Mouse (Mus musculus): Measurements from ENCODE around the gene Lrrtm4. TPM values are rescaled to one million over a fixed set of nuclear protein-coding genes. Genes with fewer than 3 reads are reported as not detected.

The Lrrtm4 gene
- total RNA-seq, 2 experiments from 2014 or later = not detected

DNA sequence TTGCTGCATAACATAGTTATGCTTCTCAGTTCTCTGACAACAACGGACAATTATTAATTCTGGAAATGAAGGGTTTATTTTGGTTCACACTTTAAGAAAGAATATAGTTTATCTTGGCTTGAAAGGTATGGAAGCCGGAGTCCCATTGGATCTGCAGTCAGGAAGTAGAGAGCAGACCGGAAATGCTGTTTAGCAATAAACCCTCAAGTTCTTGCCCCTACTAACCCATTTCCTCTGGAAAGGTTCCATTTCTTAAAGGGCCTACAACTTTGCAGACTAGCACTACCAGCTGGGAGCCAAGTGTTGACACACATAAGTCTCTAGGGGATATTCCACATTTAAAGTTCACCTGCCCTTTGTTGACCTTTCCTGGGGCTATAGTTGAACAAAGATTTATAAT lies 309.7 kb downstream of the Lrrtm4 start:
- DNase-seq = no peak

DNA sequence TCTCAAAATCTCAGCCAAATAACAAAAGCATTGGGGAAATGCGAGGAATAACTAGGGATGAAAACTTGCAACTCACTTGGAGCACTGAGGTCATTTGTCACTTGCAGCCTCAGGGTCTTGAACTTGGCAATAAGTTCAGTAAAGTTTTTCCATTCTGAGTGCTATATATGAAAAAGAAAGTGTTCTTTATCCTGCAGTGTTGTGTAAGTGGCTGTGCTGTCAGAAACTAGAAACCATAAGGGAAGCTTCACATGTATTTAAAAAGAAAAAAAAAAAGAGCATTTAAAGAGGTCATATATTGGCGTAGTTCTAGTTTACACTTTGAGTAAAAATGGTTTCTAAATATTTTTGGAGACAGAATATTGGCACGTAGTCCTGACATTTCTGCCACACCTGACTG lies 313.1 kb downstream of the Lrrtm4 start:
- no peak for DNase-seq

DNA sequence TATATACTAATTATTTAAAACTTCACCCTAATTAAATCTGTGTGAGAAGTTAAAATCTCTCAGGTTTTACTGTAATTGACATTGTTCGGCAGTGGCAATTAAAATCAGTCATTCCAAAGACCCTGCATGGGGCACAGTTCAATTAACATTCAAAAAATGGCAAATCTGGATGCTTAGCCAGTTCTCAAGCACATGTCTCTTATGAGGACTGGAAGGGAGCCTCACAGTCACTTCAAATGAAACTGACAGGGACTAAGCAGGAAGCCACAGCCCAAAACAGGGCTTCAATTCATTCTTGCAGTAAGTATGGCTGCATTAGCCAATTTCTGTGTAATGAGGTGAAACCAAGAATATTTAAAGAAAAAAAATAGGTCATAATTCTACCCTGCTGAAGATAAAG lies 333.6 kb downstream of the Lrrtm4 start:
- DNase-seq = no peak

GRCm38 (mm10) chr6:80357092-80357491 lies 338.4 kb downstream of the Lrrtm4 start:
- no peak for DNase-seq

- no peak for DNase-seq
These were observed 344.9 kb downstream of the Lrrtm4 start for GRCm38 (mm10) chr6:80363593-80363992.

GRCm38 (mm10) chr6:80366532-80366931 lies 347.9 kb downstream of the Lrrtm4 start:
- DNase-seq = no peak

- no peak for DNase-seq
These were observed 370.9 kb downstream of the Lrrtm4 start for GRCm38 (mm10) chr6:80389571-80389970.

GRCm38 (mm10) chr6:80406757-80407156 lies 388.1 kb downstream of the Lrrtm4 start:
- DNase-seq = no peak

GRCm38 (mm10) chr6:80440135-80440534 lies 421.5 kb downstream of the Lrrtm4 start:
- no peak for DNase-seq

DNA sequence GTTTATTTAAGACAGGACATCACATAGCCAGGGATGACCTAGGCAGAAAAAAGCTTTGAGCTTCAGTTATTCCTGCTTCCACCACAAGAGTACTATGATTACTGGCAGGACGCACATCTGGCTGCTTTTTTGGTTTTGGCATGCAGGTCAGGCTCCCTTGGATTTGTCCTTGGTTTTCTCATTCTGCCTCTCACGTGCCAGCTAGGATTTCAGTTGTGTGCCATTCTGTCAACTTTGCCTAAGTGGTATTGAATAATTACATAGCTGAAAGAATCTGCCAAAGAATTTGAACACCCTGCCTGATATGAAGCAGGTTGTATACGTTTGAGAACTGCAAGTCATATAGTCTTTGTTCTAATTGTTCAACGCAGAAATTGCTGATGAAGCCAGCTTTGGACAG lies 451.9 kb downstream of the Lrrtm4 start:
- no peak for DNase-seq

DNA sequence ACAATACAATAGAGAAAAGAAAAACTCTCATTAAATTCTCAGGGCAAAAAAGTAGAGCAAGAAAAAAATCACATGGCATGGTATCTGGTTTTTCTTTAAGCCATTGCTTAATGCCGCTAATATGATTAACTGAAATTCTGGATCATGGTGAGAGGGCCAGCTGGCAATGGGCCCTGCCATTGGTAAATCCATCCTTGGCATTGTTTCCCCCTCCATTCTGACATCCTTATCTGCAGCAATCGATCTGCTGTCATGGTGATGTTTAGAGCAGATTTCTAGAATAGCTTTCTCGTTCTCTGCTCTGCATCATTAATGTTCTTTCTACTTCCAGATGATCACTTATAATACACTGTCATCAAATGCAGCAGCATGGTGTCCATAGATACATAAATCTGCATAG lies 457.5 kb downstream of the Lrrtm4 start:
- no peak for DNase-seq

DNA sequence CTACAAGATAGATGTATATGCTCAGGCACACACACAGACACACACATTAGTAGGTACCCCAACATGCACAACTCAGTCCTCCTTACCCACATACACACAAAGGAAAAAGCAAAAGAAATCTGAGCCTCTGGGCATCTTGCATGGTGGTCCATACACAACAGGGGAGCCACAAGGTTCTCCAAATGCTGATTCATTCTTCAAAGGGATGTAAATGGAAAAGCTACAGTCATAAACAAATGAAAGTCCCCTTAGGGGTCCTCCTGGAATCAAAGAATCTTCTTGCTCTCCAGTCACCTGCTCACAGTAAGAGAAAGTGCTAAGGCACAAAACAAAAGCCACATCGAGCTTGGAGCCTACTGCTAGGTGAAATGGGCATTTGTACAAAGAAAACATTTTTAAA lies 526.3 kb downstream of the Lrrtm4 start:
- no peak for DNase-seq

DNA sequence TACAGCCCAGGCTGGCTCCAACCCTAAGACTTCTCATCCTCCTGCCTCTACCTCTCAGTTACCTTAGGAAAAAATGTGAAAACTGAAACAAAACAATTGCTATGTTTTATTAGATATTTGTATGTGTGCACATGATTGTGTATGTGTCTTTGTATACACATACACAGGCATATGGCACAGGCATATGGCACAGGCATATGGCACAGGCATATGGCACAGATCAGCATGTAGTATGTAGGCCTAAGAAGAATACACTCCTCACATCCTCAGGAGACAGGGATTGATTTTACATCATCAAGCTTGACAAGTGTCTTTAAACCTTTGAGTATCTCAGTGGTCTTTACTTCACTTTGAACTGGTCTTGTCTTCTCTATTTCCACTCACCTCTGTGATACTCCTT lies 531.2 kb downstream of the Lrrtm4 start:
- DNase-seq = no peak

DNA sequence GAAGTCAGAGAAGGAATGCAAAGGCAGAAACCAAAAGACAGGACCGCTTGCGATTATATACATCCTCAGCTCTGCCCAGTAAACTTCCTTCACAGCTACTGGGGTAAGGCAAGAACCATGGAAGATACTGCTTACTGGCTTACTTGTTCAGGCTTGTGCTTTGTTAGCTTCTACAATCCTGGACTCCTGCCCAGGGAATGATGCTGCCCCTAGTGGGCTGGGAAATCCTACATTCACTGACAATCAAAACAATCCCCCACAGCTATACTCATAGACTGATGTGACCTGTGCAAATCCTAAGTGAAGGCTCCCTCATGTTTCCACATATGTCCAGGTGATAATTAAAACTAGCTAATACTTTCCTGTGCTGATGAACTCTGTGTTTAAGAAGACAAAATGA lies 534.7 kb downstream of the Lrrtm4 start:
- no peak for DNase-seq

GRCm38 (mm10) chr6:80554991-80555390 lies 536.3 kb downstream of the Lrrtm4 start:
- DNase-seq = no peak

- no peak for DNase-seq
These were observed 558.5 kb downstream of the Lrrtm4 start for GRCm38 (mm10) chr6:80577227-80577626.

DNA sequence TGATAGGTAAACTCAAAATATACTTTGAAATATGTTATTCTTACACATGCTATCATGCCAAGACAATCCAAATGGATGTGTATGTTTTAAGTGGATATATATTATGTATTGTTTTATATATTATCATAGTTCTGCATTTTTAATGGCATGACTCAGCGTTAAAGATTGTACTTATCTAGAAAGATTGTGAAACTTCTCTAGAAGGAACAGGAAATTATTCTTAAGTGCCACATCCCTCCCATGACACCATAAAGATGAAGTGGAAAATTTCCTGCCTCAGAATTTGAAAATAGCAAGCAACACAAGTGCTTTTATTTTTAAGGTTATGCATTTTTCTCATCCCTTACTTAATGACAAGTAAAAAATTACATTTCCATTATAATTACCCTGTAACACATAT lies 563.5 kb downstream of the Lrrtm4 start:
- no peak for DNase-seq

GRCm38 (mm10) chr6:80589776-80590175 lies 571.1 kb downstream of the Lrrtm4 start:
- no peak for DNase-seq

- DNase-seq = no peak
These were observed 600.8 kb downstream of the Lrrtm4 start for GRCm38 (mm10) chr6:80619508-80619907.

- no peak for DNase-seq
These were observed 604.1 kb downstream of the Lrrtm4 start for GRCm38 (mm10) chr6:80622676-80623334.

DNA sequence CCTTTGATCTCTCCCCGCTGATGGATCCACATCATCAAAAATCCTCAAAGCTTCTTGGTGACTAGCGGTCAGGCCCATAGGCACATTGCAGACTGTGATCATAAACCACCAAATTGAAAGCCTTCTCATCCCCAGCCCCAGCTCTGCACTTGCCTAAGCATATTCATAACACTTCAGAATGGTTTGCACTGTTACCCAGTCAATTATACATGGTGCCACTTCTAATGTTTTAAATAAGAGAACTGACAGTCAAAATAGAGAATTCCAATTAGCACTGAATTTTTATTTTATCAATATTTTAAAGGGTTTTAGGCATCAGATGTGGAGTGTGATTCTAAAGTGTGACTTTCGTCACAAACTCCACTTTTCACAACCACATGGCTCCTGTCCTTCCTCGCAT lies 606.8 kb downstream of the Lrrtm4 start:
- DNase-seq = no peak

GRCm38 (mm10) chr6:80662729-80663128 lies 644.1 kb downstream of the Lrrtm4 start:
- DNase-seq = no peak

- DNase-seq = no peak
These were observed 645.4 kb downstream of the Lrrtm4 start for GRCm38 (mm10) chr6:80664039-80664438.

GRCm38 (mm10) chr6:80704183-80704582 lies 685.5 kb downstream of the Lrrtm4 start:
- DNase-seq = no peak

DNA sequence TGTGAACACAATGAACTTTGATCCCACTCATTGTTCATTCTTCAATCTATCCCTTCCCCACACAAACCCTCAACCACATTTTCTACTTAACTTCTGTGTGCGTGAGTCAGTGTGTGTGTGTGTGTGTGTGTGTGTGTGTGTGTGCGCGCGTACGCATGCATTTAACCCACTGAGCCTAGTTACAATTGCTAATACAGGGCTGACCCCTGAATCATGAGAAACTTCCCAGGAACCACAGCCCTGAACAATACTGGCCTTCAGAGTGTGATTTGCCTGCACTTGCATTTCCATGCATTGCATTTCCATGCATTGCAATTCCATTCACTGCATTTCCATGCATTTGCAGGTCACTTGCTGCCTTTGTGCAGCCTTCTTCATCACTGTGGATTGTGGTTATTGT lies 701.8 kb downstream of the Lrrtm4 start:
- DNase-seq = no peak

All from gastrocnemius, postnatal 25 days (tissue).